34 mouse cellular contexts compared by ENCODE assay signal in the genomic region with DNA sequence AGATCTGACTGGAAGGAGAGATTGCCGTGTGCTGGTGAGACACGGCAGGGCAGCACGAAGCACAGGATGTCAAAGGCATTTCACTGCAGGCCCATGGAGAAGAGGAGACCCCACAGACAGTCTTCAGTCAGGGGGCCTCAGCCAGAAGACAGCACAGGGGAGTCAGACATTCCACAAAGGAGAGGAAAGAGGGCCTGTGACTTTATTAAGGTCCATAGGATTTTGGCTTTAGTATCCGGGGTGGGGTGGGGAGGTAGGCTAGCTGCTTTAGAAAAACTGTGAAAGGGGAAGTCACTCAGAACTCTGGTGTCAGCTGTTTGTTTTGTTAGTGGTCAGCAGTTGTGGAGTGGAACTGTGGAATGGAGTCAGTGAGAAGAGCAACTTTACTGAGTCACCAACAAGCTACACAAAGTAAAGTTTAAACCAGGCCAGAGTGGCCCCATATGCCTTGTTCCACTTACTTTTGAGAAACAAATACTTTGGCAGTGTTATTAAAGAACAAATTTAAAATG. TPM values are rescaled to one million over a fixed set of nuclear protein-coding genes. Genes with fewer than 3 reads are reported as not detected.
DNase-seq lines count a peak whose midpoint lies in the region; ATAC-seq lines count a peak whose summit lies in the region.
"Had no signal": no experiment of that assay in that cellular context is flagged by ENCODE, and none has a peak within 500 bp of the region (broad histone marks: within the 10 kb centered on the region; RNA-seq: fewer than 3 reads in every experiment).

No protein-coding gene starts in this region.

- 77% methylated on average over 4 of the region's 4 CpGs for WGBS in heart, embryonic 13.5 days

- no peak overlapping the region for H3K9ac ChIP-seq in heart, embryonic 13.5 days
- H3K9ac ChIP-seq: forebrain, embryonic 13.5 days; heart, embryonic 15.5 days; hindbrain, embryonic 13.5 days; limb, embryonic 13.5 days; liver, embryonic 14.5 days; lung, embryonic 14.5 days; midbrain, embryonic 13.5 days; neural tube, embryonic 13.5 days; stomach, embryonic 15.5 days had no signal

- intact Hi-C loops in heart, postnatal 10 days (cut with DNase I), result no loop called here

- DNase-seq in heart, postnatal 10 days, result no peak
- DNase-seq in A20 (ENCODE audit: low read depth, low spot score), result peak; percentile 49
- DNase-seq in brain, adult 2 months (ENCODE audit: low read depth, low spot score), result peak; percentile 27
- no peak for DNase-seq in spleen, adult 18-20 months
- DNase-seq in lung, postnatal 14 days, result no peak
- DNase-seq: adrenal gland, postnatal 10 days; B cell, adult 2 months; cerebellum, adult 8-10 months; cerebellum, postnatal 25 days; gastrocnemius, postnatal 14 days; heart, postnatal 36 days; kidney, adult 8-10 months; kidney, postnatal 4 days; lung, embryonic 14.5 days had no signal

- H3K4me3 ChIP-seq in heart, embryonic 13.5 days, result no peak overlapping the region
- H3K4me3 ChIP-seq: forebrain, embryonic 13.5 days; heart, embryonic 15.5 days; hindbrain, embryonic 13.5 days; left cerebral cortex, adult 2 months; limb, embryonic 13.5 days; midbrain, embryonic 13.5 days; neural tube, embryonic 13.5 days; stomach, embryonic 15.5 days had no signal

- no peak for ATAC-seq in heart, embryonic 13.5 days (ENCODE audit: extremely low read depth, insufficient number of reproducible peaks, low FRiP score, low TSS enrichment)
- peak; percentile 47; the same call in 1 of the 2 replicates for ATAC-seq in megakaryocyte, adult 5-6 weeks (ENCODE audit: poor library complexity, severe bottlenecking)
- ATAC-seq: forebrain, embryonic 13.5 days; intestine, embryonic 16.5 days; midbrain, embryonic 13.5 days had no signal

- peaks cover 99% of the 10 kb centered on the region for H3K36me3 ChIP-seq in heart, embryonic 13.5 days

- H3K4me1 ChIP-seq in heart, embryonic 13.5 days, result 0 out of 2 replicates have a peak, but pooled peaks cover 3% of the 10 kb centered on the region
- H3K4me1 ChIP-seq: forebrain, embryonic 13.5 days; heart, embryonic 15.5 days; hindbrain, embryonic 13.5 days; limb, embryonic 13.5 days; midbrain, embryonic 13.5 days; neural tube, embryonic 13.5 days; stomach, embryonic 15.5 days had no signal

- no peak overlapping the region for H3K4me2 ChIP-seq in heart, embryonic 13.5 days
- H3K4me2 ChIP-seq: forebrain, embryonic 13.5 days; heart, embryonic 15.5 days; hindbrain, embryonic 13.5 days; limb, embryonic 13.5 days; lung, embryonic 14.5 days; midbrain, embryonic 13.5 days; neural tube, embryonic 13.5 days; stomach, embryonic 15.5 days had no signal

- no peaks in the 10 kb centered on the region for H3K27me3 ChIP-seq in heart, embryonic 13.5 days (replicated peaks)
- H3K27me3 ChIP-seq: forebrain, embryonic 13.5 days; heart, embryonic 15.5 days; hindbrain, embryonic 13.5 days; limb, embryonic 13.5 days; midbrain, embryonic 13.5 days; neural tube, embryonic 13.5 days; stomach, embryonic 15.5 days had no signal

- H3K9me3 ChIP-seq in heart, embryonic 13.5 days, result no peaks in the 10 kb centered on the region
- H3K9me3 ChIP-seq: forebrain, embryonic 13.5 days; heart, embryonic 15.5 days; hindbrain, embryonic 13.5 days; limb, embryonic 13.5 days; midbrain, embryonic 13.5 days; neural tube, embryonic 13.5 days; stomach, embryonic 15.5 days had no signal

- 0 out of 2 replicates have a peak overlapping the region, but pooled peaks have one; percentile 33 for H3K27ac ChIP-seq in heart, embryonic 13.5 days (replicated peaks)
- H3K27ac ChIP-seq: forebrain, embryonic 13.5 days; heart, embryonic 15.5 days; hindbrain, embryonic 13.5 days; kidney, postnatal 0 days; left cerebral cortex, adult 2 months; limb, embryonic 13.5 days; liver, embryonic 14.5 days; midbrain, embryonic 13.5 days; neural tube, embryonic 13.5 days; stomach, embryonic 15.5 days had no signal

RNA-seq across cellular contexts. Expression of a gene that starts 7.9 kb away (rescaled TPM):
- polyA plus RNA-seq in heart, embryonic 13.5 days (2015; fragmentation: Nextera tagmentation; extraction: Ambion mirVana), result 0.07 TPM in 1 of 2 replicates, not detected in the other
- under 1 TPM; 0.10 to 0.15 TPM for total RNA-seq in heart, postnatal 10 days (2021)
- total RNA-seq in megakaryocyte, adult 5-6 weeks (2015), result not detected in 2 replicates
- total RNA-seq in megakaryocyte, adult 5-6 weeks (2017), result not detected in 2 replicates
- total RNA-seq: gastrocnemius, postnatal 14 days; heart, postnatal 36 days; megakaryocyte-erythroid progenitor cell, adult 5-6 weeks had no signal
- polyA plus RNA-seq: heart, embryonic 15.5 days; intestine, embryonic 16.5 days; liver, embryonic 14.5 days; lung, embryonic 14.5 days; neural tube, embryonic 13.5 days; small intestine, adult 2 months had no signal

RNA-seq across cellular contexts. Expression of a gene that starts 17.3 kb away (rescaled TPM):
- polyA plus RNA-seq in heart, embryonic 13.5 days (2015; fragmentation: Nextera tagmentation; extraction: Ambion mirVana), result 35.2 and 35.8 TPM in 2 replicates
- total RNA-seq in heart, postnatal 10 days (2021), result 10 to 100 TPM; 38.7 to 45.3 TPM
- 6.0 and 7.0 TPM in 2 replicates for total RNA-seq in megakaryocyte, adult 5-6 weeks (2015)
- 8.3 and 10.1 TPM in 2 replicates for total RNA-seq in megakaryocyte, adult 5-6 weeks (2017)

RNA-seq across cellular contexts. Expression of a gene that starts 52.6 kb away (rescaled TPM):
- not detected in 2 replicates for polyA plus RNA-seq in heart, embryonic 13.5 days (2015; fragmentation: Nextera tagmentation; extraction: Ambion mirVana)
- not detected for total RNA-seq in heart, postnatal 10 days (2021)
- not detected in 2 replicates for total RNA-seq in megakaryocyte, adult 5-6 weeks (2015)
- not detected in 2 replicates for total RNA-seq in megakaryocyte, adult 5-6 weeks (2017)
- total RNA-seq: adrenal gland, postnatal 10 days; gastrocnemius, postnatal 14 days; heart, adult 18-20 months; heart, postnatal 36 days; layer of hippocampus, postnatal 10 days; left cerebral cortex, adult 2 months; left cerebral cortex, postnatal 25 days; megakaryocyte-erythroid progenitor cell, adult 5-6 weeks had no signal
- polyA plus RNA-seq: brain, embryonic 14.5 days; embryonic facial prominence, embryonic 11.5 days; forebrain, embryonic 13.5 days; hindbrain, embryonic 13.5 days; intestine, embryonic 16.5 days; kidney, postnatal 0 days; limb, embryonic 13.5 days; liver, embryonic 14.5 days; lung, embryonic 14.5 days; midbrain, embryonic 13.5 days; neural tube, embryonic 13.5 days; small intestine, adult 2 months; stomach, embryonic 15.5 days had no signal

Comparison
In these comparisons a context has a peak if more than half of its experiments do, and no peak if none do; other contexts are left out.
1. DNase-seq: peak in A20 (single experiment) and brain, adult 2 months (single experiment); none in heart, postnatal 10 days (0 of 2), spleen, adult 18-20 months (0 of 2) and lung, postnatal 14 days (single experiment).